Mouse (Mus musculus) hindbrain, embryonic 15.5 days (tissue): ENCODE results near the gene Gm3286. TPM values are rescaled to one million over a fixed set of nuclear protein-coding genes. Genes with fewer than 3 reads are reported as not detected.
"Not testable (repeated sequence)": the region's sequence is repeated elsewhere in the genome, so short reads cannot be mapped to it uniquely, and the experiment has no call there.

Experiments
- ATAC-seq: fragments of 200-750 bp; cut with Nextera tagmentation; 2 replicates; pipeline ENCODE4 v1.8.0; 2017; ENCODE audit warnings: low read depth, moderate number of reproducible peaks, moderate TSS enrichment; ENCODE audit not compliant: low FRiP score
- H3K27ac ChIP-seq: fragments of 300-500 bp; sonication (generic); replicated peaks from 2 replicates; pipeline ENCODE4 v1.5.1; 2015; ENCODE audit warnings: mild to moderate bottlenecking, inconsistent platforms
- H3K27me3 ChIP-seq: fragments of 300-500 bp; sonication (generic); 2 replicates; pipeline ENCODE4 v1.6.1; 2015; ENCODE audit warnings: control low read depth, inconsistent platforms
- H3K36me3 ChIP-seq: fragments of 300-500 bp; sonication (generic); 2 replicates; pipeline ENCODE4 v1.6.1; 2015; ENCODE audit warnings: control low read depth, inconsistent platforms
- H3K4me1 ChIP-seq: fragments of 300-500 bp; sonication (generic); replicated peaks from 2 replicates; pipeline ENCODE4 v1.6.1; 2015; ENCODE audit warnings: control low read depth, inconsistent platforms
- H3K4me2 ChIP-seq: fragments of 300-500 bp; sonication (generic); 2 replicates; pipeline ENCODE4 v1.6.1; 2015; ENCODE audit warnings: moderate library complexity, mild to moderate bottlenecking, inconsistent platforms
- H3K4me3 ChIP-seq: fragments of 300-500 bp; sonication (generic); 2 replicates; pipeline ENCODE4 v1.5.1; 2015; ENCODE audit warnings: mild to moderate bottlenecking, inconsistent platforms
- H3K9ac ChIP-seq: fragments of 300-500 bp; sonication (generic); 2 replicates; pipeline ENCODE4 v1.6.1; 2015; ENCODE audit warnings: inconsistent platforms
- H3K9me3 ChIP-seq: fragments of 300-500 bp; sonication (generic); 2 replicates; pipeline ENCODE4 v1.6.1; 2016; ENCODE audit warnings: control low read depth, inconsistent platforms
- polyA plus RNA-seq: library from polyadenylated mRNA; unstranded; fragments of >200 nt; fragmentation: Nextera tagmentation; extraction: Ambion mirVana; gene quantifications from 2 replicates; pipeline ENCODE4 v1.2.1, GENCODE M21; 2015

Gm3286 gene
- not detected in 2 replicates for polyA plus RNA-seq

GRCm38 (mm10) chr5:95510458-95510857, at the start of gene Gm3286:
TSS of gene Gm3286 (plus strand) at chr5:95510758.
- ATAC-seq, result not testable (repeated sequence)

More at GRCm38 (mm10) chr5:95510458-95510857, at the start of gene Gm3286:
- H3K4me3 ChIP-seq, H3K9me3 ChIP-seq, H3K36me3 ChIP-seq, H3K4me2 ChIP-seq, H3K9ac ChIP-seq, H3K4me1 ChIP-seq, H3K27me3 ChIP-seq, H3K27ac ChIP-seq: not testable (repeated sequence)

Other genes with a start within 250 kb of the Gm3286 start
- gene Gm10424, start 238.0 kb upstream of the Gm3286 start, polyA plus RNA-seq, result not detected in 2 replicates
- not detected in 2 replicates for gene Gm3259, start 204.8 kb upstream of the Gm3286 start, polyA plus RNA-seq
- not detected in 2 replicates for gene D5Ertd577e, start 54.0 kb upstream of the Gm3286 start, polyA plus RNA-seq
- gene Gm7971, start 84.1 kb downstream of the Gm3286 start, polyA plus RNA-seq, result not detected in 2 replicates
- not detected in 2 replicates for gene Gm7978, start 225.4 kb downstream of the Gm3286 start, polyA plus RNA-seq
- not detected in 2 replicates for gene Gm7982, start 231.3 kb downstream of the Gm3286 start, polyA plus RNA-seq